Mouse (Mus musculus) thymus, postnatal 4 days (tissue): ENCODE results near the gene Xirp2.
A peak's percentile ranks its signal among the peaks of the same experiment; 100 is the strongest.

ENCODE experiments used
- DNase-seq: peaks from one replicate; pipeline ENCODE4 v3.0.0; 2021

The Xirp2 gene

GRCm38 (mm10) chr2:67565480-67566331, 119.9 kb downstream of the Xirp2 start, which contains the start of gene B3galt1:
TSS of gene B3galt1 (plus strand) at chr2:67565871.
- peak; percentile 66 for DNase-seq

GRCm38 (mm10) chr2:67566566-67566965, 120.8 kb downstream of the Xirp2 start:
- no peak for DNase-seq

- DNase-seq = no peak
Observed at GRCm38 (mm10) chr2:67567141-67567680, 121.4 kb downstream of the Xirp2 start.
